Mouse (Mus musculus) thymus, adult 18-20 months (tissue): ENCODE results near the gene Gm9936.

Source experiments
- DNase-seq, 2 experiments: peaks; one replicate each; pipeline ENCODE4 v3.0.0; 2022; ENCODE audit warnings: mixed read lengths in 2 of 2

The Gm9936 gene

DNA sequence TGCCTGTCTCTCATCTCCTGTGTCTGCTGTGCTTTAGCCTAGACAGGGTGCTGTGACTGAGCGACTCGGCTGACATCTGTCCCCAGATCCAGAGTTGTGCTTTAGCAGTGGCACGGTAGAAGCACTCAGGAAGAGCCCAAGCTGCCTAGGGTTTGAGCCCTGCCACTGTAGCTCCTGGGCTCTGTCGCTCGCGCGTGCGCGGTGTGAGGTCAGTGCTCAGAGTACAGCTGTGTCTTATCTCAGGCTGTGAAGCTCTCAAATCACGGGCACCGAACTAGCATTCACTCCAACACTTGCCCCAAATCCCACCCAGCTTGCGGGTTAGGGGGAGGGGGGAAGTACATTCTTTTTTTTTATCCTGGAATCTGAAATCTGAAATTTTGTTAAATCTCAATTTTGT, 21.6 kb downstream of the Gm9936 start:
- DNase-seq = no peak

DNA sequence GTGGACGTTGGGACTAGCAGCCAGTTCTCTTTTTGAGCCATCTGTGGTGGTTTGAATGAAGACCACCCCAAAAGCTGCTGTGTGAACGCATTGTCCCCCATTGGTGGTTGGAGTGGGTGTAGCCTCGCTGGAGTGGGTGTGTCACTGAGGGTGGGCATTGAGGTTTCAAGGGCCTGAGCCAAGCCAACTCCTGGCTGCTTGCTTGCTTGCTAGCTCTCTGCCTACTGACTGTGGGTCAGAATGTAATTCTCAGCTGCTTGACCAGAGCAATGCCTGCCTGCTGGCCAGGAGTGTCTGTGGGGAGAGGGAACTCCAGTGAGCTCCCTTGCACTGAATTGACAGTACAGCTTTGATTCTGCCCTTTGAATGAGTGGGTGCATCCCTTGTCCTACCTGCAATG, 28.7 kb downstream of the Gm9936 start:
- DNase-seq = no peak

DNA sequence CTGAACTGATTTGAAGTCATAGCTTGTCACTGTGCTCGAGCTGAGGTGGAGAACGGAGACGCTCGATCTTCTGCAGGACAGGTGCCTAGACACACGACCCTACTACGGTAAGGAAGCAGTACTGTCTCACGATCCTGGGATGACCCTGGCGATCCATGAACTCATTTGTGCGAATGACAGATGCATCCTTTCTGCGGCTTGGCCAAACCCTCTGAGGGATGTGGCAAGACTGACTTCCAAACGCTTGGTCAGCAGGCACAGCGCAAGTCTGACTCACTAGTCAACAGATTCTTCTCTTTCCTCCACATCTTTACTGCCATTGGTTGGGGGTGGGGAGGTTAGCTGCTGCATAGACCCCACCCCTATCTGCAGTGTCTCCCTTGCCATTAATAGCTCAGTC, 31.1 kb downstream of the Gm9936 start:
- no peak for DNase-seq

- peak; percentile 74 to 77 for DNase-seq
Observed at GRCm38 (mm10) chr5:114825978-114826691, 32.3 kb downstream of the Gm9936 start.

GRCm38 (mm10) chr5:114824197-114824596, 34.3 kb downstream of the Gm9936 start:
- no peak for DNase-seq

DNA sequence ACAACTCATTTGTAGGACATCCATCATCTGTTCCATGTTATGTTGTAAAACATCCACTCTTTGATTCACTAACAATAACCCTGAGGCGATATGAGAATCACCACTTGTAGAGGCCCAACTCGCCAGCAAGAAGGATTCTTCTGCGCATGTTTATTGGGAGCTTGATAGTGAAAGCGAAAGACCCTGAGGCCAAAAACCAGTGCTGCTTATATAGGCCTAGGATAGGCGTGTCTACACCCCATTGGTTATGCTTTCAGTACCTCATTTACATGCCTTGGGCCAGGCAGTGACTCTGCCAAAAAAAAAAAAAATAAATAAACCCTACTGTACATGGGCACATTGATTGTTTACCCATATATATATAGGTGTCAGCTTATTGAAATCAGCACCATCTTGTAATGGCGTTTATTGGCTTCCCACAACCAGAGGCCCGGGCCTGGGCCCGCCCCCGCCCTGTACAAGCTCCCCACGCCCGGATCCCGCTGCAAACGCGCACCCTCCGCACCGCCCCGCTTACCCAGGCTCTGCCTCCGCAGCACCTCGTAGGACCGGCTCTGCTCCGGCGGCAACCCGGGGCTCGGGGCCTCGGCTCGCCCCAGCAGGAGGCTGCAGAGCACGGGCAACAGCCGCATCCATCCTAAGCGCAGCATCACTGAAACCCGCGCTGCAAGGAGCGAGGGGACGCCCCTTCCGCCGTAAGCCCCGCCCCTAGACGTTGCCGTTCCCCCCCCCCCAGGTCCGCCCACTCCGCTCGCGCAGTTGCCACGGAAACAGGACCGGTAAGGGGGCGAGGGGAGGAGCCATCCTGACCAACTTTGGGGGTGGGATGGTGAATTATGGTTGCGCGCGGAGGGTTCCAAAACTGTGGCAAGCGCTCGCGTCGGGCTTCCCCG, 35.4 kb downstream of the Gm9936 start, which contains the start of gene 1500011B03Rik:
TSS of gene 1500011B03Rik (minus strand) at position 673 of the 893 bp plus-strand sequence.
- peak; percentile 39 to 58 for DNase-seq

DNA sequence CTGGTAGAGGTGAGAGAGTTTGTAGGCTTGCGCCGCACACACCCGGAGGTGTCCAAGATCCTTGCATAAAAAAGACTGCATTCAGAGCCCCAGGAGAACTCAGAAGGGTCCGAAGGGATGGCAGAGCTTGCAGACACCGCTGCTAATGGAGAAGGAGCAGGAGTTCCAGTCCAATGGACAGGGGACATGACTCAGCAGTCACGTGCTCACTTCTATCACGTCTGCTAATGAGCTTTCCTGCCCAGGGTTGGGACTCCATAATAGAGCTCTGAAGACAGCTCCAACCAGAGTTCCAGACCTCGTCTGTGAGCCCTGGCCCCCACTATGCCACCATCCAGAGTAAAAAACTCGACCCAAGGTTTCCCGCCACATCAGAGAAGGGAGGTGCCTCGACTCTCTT, 40.4 kb downstream of the Gm9936 start:
- DNase-seq = no peak

DNA sequence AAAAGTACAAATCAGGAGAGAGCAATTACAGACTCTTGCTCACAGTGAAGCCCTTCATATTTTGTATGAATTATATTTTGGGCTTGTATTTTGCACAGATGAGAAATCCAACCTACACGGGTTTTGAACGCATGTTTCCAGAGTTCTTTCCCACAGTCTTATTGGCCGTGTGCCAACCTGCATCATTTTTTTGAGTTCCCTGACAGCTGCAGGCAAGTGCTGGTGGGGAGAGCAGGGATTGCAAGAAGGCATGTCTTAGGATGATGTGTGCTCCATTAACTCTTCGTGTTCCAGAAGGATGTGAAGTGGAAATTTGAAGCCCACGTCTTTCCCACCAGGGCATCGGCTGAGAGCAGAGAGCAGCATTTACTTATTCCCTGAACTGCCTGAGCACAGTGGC, 41.9 kb downstream of the Gm9936 start:
- DNase-seq = no peak

DNA sequence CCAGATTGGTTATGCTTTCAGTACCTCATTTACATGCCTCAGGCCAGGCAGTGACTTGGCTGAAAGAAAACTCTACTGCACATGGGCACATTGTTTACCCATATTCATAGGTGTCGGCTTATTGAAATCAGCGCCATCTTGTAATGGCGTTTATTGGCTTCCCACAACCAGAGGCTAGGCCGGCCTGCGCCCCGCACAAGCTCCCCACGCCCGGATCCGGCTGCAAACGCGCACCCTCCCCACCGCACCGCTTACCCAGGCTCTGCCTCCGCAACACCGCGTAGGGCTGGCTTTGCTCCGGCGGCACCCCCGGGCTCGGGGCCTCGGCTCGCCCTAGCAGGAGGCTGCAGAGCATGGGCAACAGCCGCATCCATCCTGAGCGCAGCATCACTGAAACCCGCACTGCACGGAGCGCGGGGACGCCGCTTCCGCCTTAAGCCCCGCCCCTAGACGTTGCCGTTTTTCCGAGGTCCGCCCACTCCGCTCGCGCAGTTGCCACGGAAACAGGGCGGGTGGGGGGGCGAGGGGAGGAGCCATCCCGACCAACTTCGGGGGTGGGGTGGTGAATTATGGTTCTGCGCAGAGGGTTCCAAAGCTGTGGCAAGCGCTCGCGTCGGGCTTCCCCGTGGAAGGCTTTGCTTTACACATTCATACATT, 44.8 kb downstream of the Gm9936 start:
- peak; percentile 69 to 76 for DNase-seq

GRCm38 (mm10) chr5:114809826-114810225, 48.7 kb downstream of the Gm9936 start:
- no peak for DNase-seq

DNA sequence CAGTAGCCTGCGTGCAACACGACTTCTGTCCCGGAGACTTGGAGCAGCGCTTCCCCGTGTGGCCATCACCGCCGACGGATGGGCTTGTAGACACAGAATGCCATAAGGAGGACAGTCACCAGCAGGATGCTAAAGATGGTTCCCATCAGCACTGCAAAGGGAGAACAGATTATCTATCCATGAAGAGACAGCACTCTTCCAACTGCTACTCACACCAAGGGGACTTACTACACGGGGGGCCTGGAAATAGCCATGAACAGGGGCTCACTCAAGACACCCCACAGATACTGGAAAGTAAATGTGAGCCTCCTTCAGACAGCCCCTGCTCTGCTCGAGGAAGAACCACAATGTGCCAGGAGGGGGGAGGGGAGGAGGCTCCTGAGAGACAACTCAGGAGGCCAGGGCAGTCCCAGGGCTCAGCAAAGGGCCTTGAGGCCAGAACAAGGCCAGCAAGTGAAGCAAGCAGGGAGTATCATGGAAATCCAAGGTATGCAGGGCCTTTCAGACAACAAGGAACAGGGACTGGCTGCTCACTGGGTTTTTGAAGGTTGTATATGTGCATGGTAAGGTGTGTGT, 49.2 kb downstream of the Gm9936 start:
- DNase-seq = no peak

- no peak for DNase-seq
Observed at GRCm38 (mm10) chr5:114808385-114808784, 50.1 kb downstream of the Gm9936 start.

DNA sequence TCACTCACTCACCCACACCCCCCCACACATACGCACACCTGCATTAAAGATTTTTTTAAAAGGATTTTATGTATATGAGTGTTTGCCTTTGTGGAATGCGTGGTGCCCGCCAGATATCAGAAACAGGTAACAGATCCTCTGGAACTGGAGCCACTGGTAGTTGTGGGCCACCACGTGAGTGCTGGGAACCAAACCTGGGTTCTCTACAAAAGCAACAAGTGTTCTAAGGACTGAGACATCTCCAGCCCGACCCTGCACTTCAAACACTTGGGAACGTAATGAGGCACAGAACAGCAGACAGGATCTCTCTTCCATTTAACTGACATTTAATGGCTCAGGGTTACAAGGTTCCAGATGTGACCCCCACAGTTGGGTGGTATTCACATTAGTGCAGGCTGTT, 50.6 kb downstream of the Gm9936 start:
- no peak for DNase-seq

GRCm38 (mm10) chr5:114807468-114807867, 51.0 kb downstream of the Gm9936 start:
- no peak for DNase-seq

DNA sequence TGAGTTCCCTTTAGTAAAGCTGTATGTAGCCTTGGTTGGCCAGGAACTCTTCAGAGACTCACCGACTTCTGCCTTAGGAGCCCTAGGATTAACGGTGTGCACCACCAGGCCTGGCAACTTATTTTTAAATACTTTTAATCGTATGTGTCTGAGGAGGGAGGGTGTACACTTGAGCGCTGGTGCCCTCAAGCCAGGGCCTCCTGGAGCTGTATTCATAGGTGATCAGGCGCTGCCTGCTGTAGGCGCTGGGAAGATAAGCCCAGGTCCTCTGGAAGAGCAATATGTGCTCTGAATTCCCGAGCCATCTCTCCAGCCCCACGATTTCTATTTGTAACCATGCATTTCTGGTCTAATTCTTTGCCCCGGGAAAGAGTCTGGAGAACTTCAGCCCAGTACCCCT, 51.4 kb downstream of the Gm9936 start:
- no peak for DNase-seq

DNA sequence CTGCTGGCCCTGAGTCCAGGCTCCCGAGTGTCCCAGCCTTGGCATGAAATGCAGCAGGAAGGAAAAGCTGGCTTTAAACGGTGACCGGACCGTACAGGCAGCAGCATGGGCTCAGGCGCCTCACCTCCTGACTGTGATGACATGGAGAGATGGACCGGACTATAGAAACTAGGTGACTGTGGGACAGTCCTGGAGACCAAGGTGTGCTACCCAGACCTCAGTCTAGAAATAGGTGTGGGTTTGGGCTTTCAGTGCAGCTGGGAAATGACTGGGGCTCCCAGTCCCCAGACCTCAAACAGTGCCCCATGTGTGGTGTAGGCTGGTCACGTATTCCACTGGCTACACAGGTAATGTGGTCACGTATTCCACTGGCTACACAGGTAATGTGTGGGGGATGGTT, 51.8 kb downstream of the Gm9936 start:
- DNase-seq = no peak
